Mouse (Mus musculus) lung, adult 2 months (tissue): Measurements from ENCODE around the gene Myzap. TPM values are rescaled to one million over a fixed set of nuclear protein-coding genes. Genes with fewer than 3 reads are reported as not detected.

Experiments used
- DNase-seq: peaks from one replicate; pipeline ENCODE4 v3.0.0; 2022
- H3K4me1 ChIP-seq: fragments of 200-500 bp; 2 replicates; pipeline ENCODE4 v1.6.1; 2011; ENCODE audit warnings: low read length; ENCODE audit not compliant: control insufficient read depth, insufficient read depth
- H3K4me3 ChIP-seq: fragments of 200-500 bp; replicated peaks from 2 replicates; pipeline ENCODE3; 2011; ENCODE audit warnings: low read depth, mild to moderate bottlenecking, control low read depth, low read length; ENCODE audit errors: extremely low read depth
- CTCF ChIP-seq: fragments of 200-500 bp; IDR thresholded peaks from 2 replicates; pipeline ENCODE4 v1.5.1; 2011; ENCODE audit warnings: mild to moderate bottlenecking, low read length, control low read depth; ENCODE audit not compliant: insufficient read depth
- POLR2A ChIP-seq: fragments of 200-500 bp; IDR thresholded peaks from 2 replicates; pipeline ENCODE4 v1.6.1; 2011; ENCODE audit warnings: low read depth, mild to moderate bottlenecking, control low read depth, low read length, borderline replicate concordance; ENCODE audit errors: extremely low read depth
- WGBS: fragments of 180-500 bp; shearing (Covaris S2); methylation state at CpG from one replicate; pipeline ENCODE4 v1.1.7; 2018; 5-methylcytosine and 5-hydroxymethylcytosine counted together
- polyA plus RNA-seq: library from polyadenylated mRNA; depleted of rRNA; stranded (reverse); fragments of >200 nt; gene quantifications from 2 replicates; pipeline ENCODE4 v1.2.3, GENCODE M21; 2012

Myzap gene
- polyA plus RNA-seq, 1 experiment: 79.6 TPM

- no peak for TF ChIP-seq CTCF
- DNase-seq: no peak
- Histone ChIP-seq H3K4me3 (no peak overlapping the region), H3K4me1 (peaks cover 29% of the 10 kb centered on the region)
- 46% methylated on average over 1 of the region's 1 CpGs for WGBS
These were observed 9.4 kb downstream of the Myzap start for GRCm38 (mm10) chr9:71582771-71583170.

- TF ChIP-seq POLR2A (no peak), CTCF (no peak)
- H3K4me1 ChIP-seq: peaks cover 24% of the 10 kb centered on the region
- H3K4me3 ChIP-seq: no peak overlapping the region
- DNase-seq: no peak
- 51% methylated on average over 7 of the region's 7 CpGs for WGBS
These were observed 13.1 kb downstream of the Myzap start for GRCm38 (mm10) chr9:71578896-71579564.

- no peak for DNase-seq
- 44% methylated on average over 3 of the region's 3 CpGs for WGBS
- Histone ChIP-seq H3K4me1 (peaks cover 32% of the 10 kb centered on the region), H3K4me3 (no peak overlapping the region)
- TF ChIP-seq CTCF (no peak), POLR2A (no peak)
These were observed 17.7 kb downstream of the Myzap start for GRCm38 (mm10) chr9:71574440-71574839.

- WGBS: 52% methylated on average over 6 of the region's 6 CpGs
- H3K4me3 ChIP-seq: no peak overlapping the region
- DNase-seq: no peak
- H3K4me1 ChIP-seq: peaks cover 29% of the 10 kb centered on the region
- TF ChIP-seq POLR2A: no peak
- no peak for TF ChIP-seq CTCF
These were observed 18.3 kb downstream of the Myzap start for GRCm38 (mm10) chr9:71573771-71574340.

- DNase-seq: no peak
- 46% methylated on average over 7 of the region's 7 CpGs for WGBS
- Histone ChIP-seq H3K4me3 (no peak overlapping the region), H3K4me1 (peaks cover 46% of the 10 kb centered on the region)
- TF ChIP-seq POLR2A (no peak), CTCF (no peak)
These were observed 21.0 kb downstream of the Myzap start for GRCm38 (mm10) chr9:71571150-71571633.

GRCm38 (mm10) chr9:71570170-71570569 is 22.0 kb downstream of the Myzap start:
- peaks cover 43% of the 10 kb centered on the region for H3K4me1 ChIP-seq
- H3K4me3 ChIP-seq: no peak overlapping the region
- WGBS: 49% methylated on average over 7 of the region's 7 CpGs
- no peak for DNase-seq
- TF ChIP-seq POLR2A (no peak), CTCF (no peak)

GRCm38 (mm10) chr9:71568323-71568942 is 23.7 kb downstream of the Myzap start:
- no peak for DNase-seq
- no peak for TF ChIP-seq POLR2A
- 28% methylated on average over 5 of the region's 5 CpGs for WGBS
- H3K4me1 ChIP-seq: peaks cover 41% of the 10 kb centered on the region
- H3K4me3 ChIP-seq: no peak overlapping the region

- no peak for DNase-seq
- Histone ChIP-seq H3K4me1 (peaks cover 33% of the 10 kb centered on the region), H3K4me3 (no peak overlapping the region)
- TF ChIP-seq CTCF (no peak), POLR2A (no peak)
- WGBS: 31% methylated on average over 3 of the region's 3 CpGs
These were observed 24.8 kb downstream of the Myzap start for GRCm38 (mm10) chr9:71567391-71567790.

- peak; percentile 37 for DNase-seq
- TF ChIP-seq CTCF: no peak
- TF ChIP-seq POLR2A: no peak
- Histone ChIP-seq H3K4me3 (no peak overlapping the region), H3K4me1 (peaks cover 35% of the 10 kb centered on the region)
- 21% methylated on average over 4 of the region's 4 CpGs for WGBS
These were observed 25.4 kb downstream of the Myzap start for GRCm38 (mm10) chr9:71566763-71567162.

- 24% methylated on average over 2 of the region's 2 CpGs for WGBS
- DNase-seq: peak; percentile 69
- Histone ChIP-seq H3K4me3 (no peak overlapping the region), H3K4me1 (peaks cover 14% of the 10 kb centered on the region)
- no peak for TF ChIP-seq CTCF
- TF ChIP-seq POLR2A: no peak
These were observed 34.4 kb downstream of the Myzap start for GRCm38 (mm10) chr9:71557737-71558136.
